Mouse (Mus musculus) cerebellum, postnatal 10 days (tissue): ENCODE data around the gene Yipf2.

Source experiments
- DNase-seq, 2 experiments: peaks; one replicate each; pipeline ENCODE4 v3.0.0; 2021; ENCODE audit warnings: mixed read lengths in 2 of 2

Yipf2 gene

DNA sequence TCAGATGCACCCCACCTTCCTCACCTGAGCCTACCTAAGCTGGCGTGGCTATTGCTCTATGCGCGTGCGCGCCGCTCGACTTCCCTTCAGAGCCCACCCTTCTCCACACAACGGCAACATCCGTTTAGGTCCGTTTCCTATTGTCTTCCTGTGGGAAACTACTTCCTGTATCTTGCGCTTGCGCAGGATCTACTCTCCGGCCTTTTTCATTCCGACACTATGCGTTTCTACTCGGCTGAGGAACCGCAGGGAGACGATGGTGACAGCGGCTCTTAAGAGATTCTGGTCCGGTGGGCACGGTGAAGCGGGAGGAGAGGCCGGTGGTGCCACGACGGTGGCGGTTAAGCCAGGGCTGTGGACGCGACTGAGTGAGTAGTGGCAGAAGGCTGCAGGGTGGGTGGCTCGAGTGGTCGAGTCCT, at the start of gene Yipf2, which contains the start of gene Timm29:
Gene Yipf2, minus strand, starts transcription at position 126 of the 419 bp plus-strand sequence.
Gene Timm29, plus strand, starts transcription at position 20 of the 419 bp plus-strand sequence.
- peak; percentile 93 to 94 for DNase-seq

- peak; percentile 27 to 41 for DNase-seq
Observed at GRCm38 (mm10) chr9:21639031-21639430, 46.4 kb upstream of the Yipf2 start.

GRCm38 (mm10) chr9:21635639-21636038, 43.0 kb upstream of the Yipf2 start:
- DNase-seq: peak; percentile 63 to 73

- DNase-seq: no peak
Observed at GRCm38 (mm10) chr9:21633106-21633505, 40.5 kb upstream of the Yipf2 start.

DNA sequence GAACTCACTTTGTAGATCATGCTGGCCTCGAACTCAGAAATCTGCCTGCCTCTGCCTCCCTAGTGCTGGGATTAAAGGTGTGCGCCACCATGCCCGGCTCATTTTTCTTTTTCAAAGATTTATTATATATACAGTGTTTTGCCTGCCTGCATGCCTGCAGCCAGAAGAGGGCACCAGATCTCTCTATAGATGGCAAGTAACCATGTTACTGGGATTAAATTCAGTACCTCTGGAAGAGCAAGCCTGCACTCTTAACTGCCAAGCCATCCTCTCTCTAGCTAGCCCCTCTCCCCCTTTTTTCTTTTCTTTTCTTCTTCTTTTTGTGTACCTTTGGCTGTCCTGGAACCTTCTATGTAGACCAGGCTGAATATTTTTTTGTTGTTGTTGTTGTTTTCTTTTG, 38.0 kb upstream of the Yipf2 start:
- peak; percentile 69 to 73 for DNase-seq

GRCm38 (mm10) chr9:21627145-21627795, 34.6 kb upstream of the Yipf2 start:
- peak in 1 of 2 experiments; percentile 32 for DNase-seq

GRCm38 (mm10) chr9:21626571-21626970, 33.9 kb upstream of the Yipf2 start:
- DNase-seq: no peak

DNA sequence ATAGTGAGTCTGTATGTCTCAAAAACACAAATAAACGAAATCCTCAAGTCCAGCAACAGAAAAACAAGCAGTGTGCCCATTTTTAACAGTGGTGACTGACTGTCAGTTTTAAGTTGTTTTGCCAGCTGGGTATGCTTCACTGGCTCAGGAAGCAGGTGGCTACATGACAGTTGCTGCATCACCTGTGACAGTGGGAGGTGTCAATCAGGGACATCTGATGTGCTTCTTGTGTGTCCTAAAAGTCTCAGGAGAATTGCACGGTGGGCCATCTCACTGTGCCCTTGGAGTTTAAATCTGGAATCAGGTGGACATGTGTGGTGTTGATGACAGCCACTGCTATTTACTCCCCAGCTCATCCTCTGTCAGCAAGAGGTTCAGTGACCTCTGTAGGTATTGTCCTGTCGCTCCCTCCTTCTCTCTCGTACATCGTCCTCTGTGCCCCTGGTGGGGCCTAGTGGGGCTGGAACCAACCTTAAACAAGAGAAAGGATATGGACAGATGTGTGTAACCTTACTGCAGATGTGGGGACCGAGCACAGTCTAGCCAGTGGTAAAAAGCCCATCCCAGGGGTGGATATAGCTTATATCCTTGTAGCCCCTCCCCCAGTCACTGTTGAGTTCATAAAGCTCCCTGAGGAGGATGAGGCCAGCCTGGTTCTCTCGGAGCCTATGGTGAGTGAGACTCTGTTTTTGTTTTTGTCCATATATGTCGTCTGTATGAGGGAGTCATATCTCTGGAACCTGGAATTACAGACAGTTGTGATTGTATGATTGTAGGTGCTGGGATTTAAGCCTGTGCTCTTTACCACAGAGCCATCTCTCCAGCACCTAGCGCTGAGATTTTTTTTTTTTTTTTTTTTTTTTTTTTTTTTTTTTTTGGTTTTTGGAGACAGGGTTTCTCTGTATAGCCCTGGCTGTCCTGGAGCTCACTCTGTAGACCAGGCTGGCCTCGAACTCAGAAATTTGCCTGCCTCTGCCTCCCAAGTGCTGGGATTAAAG, 33.0 kb upstream of the Yipf2 start:
- DNase-seq: no peak

DNA sequence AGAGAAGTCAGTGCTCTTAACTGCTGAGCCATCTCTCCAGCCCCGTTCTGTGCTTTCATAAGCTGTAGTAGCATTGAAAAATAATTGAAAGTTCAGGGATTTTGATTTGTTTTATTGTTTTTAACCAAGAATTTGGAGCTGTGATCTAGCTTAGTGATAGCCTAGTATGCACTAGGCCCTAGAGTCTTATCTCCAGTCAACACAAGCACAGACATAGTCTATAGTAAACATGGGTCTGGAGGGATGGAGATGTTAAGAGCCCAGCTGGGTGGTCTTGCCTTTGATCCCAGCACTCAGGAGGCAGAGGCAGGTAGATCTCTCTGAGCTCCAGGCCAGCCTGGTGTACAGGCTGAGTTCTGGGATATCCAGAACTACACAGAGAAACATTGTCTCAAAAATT, 30.0 kb upstream of the Yipf2 start:
- no peak for DNase-seq

- DNase-seq: no peak
Observed at GRCm38 (mm10) chr9:21620229-21620628, 27.6 kb upstream of the Yipf2 start.

GRCm38 (mm10) chr9:21617066-21617465, 24.4 kb upstream of the Yipf2 start:
- DNase-seq: peak; percentile 47 to 52

- peak; percentile 97 to 98 for DNase-seq
Observed at GRCm38 (mm10) chr9:21616232-21616781, 23.7 kb upstream of the Yipf2 start.

- peak; percentile 100 for DNase-seq
Observed at GRCm38 (mm10) chr9:21615617-21616231, 23.1 kb upstream of the Yipf2 start, which contains the start of gene Smarca4. Gene Smarca4, plus strand, starts transcription at chr9:21616169.

- peak in 1 of 2 experiments; percentile 13 for DNase-seq
Observed at GRCm38 (mm10) chr9:21614864-21615616, 22.4 kb upstream of the Yipf2 start.

- no peak for DNase-seq
Observed at GRCm38 (mm10) chr9:21609861-21610260, 17.2 kb upstream of the Yipf2 start.

DNA sequence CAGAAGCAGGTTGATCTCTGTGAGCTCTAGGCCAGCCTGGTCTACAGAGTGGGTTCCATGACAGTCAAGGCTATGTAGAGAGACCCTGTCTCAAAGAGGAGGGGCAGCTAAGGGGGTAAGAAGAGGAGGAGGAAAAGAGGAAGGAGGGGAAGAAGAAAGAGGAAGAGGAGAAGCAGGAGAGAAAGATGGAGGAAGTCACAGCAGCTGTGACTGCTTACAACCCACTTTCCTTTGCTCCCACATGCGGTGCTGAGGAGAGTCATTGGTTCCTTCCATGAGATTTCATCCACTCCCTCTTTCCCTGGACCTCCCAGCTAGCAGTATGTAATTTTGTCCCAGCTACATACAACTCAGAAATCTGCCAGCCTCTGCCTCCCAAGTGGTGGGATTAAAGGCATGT, 14.0 kb upstream of the Yipf2 start:
- no peak for DNase-seq

DNA sequence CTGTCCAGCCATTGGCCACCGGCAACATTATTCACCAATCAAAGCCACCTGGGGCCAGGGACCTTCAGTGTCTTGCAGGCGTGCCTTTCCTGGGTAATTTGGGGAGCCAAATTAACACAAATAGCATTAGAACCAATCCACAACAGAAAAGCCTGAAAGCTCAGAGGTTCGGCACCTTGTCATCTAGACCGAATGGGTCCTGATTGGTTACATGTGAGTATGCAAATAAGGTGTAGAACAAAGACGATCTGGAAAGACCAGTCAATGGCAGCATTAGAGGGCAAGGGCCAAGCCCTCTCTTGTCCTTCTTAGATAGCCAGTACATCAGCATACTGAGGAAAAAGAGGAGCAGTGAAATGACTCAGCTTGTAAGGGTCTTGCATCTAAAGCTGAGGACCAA, 13.2 kb upstream of the Yipf2 start:
- no peak for DNase-seq

GRCm38 (mm10) chr9:21604119-21604518, 11.5 kb upstream of the Yipf2 start:
- no peak for DNase-seq

DNA sequence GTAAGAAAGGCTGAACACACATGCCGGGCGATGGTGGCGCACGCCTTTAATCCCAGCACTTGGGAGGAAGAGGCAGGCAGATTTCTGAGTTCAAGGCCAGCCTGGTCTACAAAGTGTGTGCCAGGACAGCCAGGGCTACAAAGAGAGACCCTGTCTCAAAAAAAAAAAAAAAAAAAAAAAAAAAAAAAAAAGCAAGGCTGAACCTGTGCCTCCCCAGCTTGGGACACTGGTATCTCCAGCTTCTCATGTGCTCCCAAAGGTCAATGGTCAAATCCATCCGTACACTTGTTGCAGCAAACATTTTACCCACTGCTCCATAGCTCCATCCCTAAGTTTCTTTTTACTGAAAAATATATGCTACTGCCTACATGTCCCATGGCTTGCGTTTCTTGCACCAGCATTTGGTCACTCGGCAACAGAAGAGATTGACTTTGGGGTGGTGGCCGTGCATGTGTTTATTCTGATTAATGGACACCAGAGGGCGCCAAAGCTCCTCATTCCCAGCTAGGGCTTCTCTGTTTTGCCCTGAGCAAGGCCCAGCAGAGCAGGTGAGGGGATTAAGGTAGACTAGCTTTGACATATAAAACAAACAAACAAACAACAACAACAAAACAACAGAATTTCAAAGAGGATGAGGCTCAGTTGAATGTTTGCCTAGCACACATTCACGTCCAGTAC, 9.2 kb upstream of the Yipf2 start:
- DNase-seq: peak; percentile 83 to 86

- no peak for DNase-seq
Observed at GRCm38 (mm10) chr9:21601073-21601472, 8.4 kb upstream of the Yipf2 start.

DNA sequence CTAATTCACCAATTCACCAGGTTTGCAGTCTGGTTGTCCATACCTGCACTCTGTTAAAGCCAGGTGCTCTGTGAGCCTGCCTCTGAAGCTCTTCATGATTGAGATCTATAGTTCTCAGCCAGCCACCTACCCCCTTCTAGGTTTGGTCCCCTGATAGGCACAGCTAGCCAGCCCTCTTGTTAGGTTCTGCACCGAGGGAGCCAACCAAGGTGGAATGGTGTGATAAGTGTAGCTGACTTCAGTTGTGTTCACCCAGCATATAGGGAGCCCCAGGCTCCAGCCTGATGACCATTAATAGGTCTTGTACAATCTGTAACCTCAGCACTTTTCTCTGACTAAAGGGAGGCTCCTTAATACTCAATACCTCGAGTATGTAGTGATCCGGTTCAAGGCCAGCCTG, 7.6 kb upstream of the Yipf2 start:
- no peak for DNase-seq
